Comparison of ENCODE assay signal across 22 mouse cellular contexts in the genomic region with DNA sequence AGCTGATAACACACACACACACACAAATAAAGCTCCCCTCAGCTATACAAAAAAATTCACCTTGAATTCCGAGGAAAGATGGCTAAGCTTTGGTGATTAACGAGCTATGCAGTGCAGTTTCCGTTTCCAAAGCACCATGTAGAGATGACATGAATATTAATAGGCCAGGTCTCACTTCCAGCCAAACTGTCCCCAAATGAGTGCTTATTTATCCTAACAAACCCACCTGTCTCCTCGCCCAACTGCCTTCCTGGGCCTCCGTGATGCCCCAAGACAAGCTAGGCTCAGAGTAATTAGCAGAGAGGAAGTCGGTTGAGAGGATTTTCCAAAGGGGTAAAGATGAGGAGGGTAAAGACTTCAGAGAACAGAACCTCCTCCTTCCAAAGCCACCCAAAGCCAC. TPM values are rescaled to one million over a fixed set of nuclear protein-coding genes. Genes with fewer than 3 reads are reported as not detected.
A peak's percentile ranks its signal among the peaks of the same experiment; 100 is the strongest.
DNase-seq lines count a peak whose midpoint lies in the region; ATAC-seq and TF ChIP-seq lines count a peak whose summit lies in the region.
"Had no signal": no experiment of that assay in that cellular context is flagged by ENCODE, and none has a peak within 500 bp of the region (broad histone marks: within the 10 kb centered on the region; RNA-seq: fewer than 3 reads in every experiment).

No protein-coding gene starts in this region.

- H3K36me3 ChIP-seq in forebrain, embryonic 10.5 days (replicated peaks) = peaks cover 7% of the 10 kb centered on the region; the same call in 1 of the 2 replicates
- H3K36me3 ChIP-seq in forebrain, embryonic 16.5 days (ENCODE audit: control insufficient read depth, insufficient read depth) = no peaks in the 10 kb centered on the region
- no peaks in the 10 kb centered on the region for H3K36me3 ChIP-seq in hindbrain, postnatal 0 days (ENCODE audit: insufficient read depth, low read length)
- peaks cover 7% of the 10 kb centered on the region; the same call in 1 of the 2 replicates for H3K36me3 ChIP-seq in hindbrain, embryonic 14.5 days (replicated peaks; ENCODE audit: control insufficient read depth, insufficient read depth)
- H3K36me3 ChIP-seq in midbrain, embryonic 14.5 days (ENCODE audit: control insufficient read depth, insufficient read depth, low read length) = peaks cover 9% of the 10 kb centered on the region
- H3K36me3 ChIP-seq in midbrain, embryonic 15.5 days (replicated peaks) = no peaks in the 10 kb centered on the region

- no peak for DNase-seq in forebrain, embryonic 10.5 days (ENCODE audit: extremely low spot score, low spot score)
- DNase-seq in hindbrain, postnatal 0 days (ENCODE audit: low spot score) = peak; percentile 22
- no peak for DNase-seq in hindbrain, embryonic 14.5 days (ENCODE audit: low spot score)
- DNase-seq in midbrain, embryonic 14.5 days = peak; percentile 32
- DNase-seq in embryo, embryonic 10.5 days (ENCODE audit: low spot score) = no peak
- DNase-seq: adrenal gland, postnatal 10 days; B cell, adult 2 months; cerebellum, adult 11-12 months; cerebellum, adult 9-10 months; cerebellum, postnatal 25 days; gastrocnemius, postnatal 10 days; heart, adult 18-20 months; heart, postnatal 10 days; heart, postnatal 4 days had no signal

- peak overlapping the region; percentile 74 for H3K27ac ChIP-seq in forebrain, embryonic 10.5 days
- no peak overlapping the region for H3K27ac ChIP-seq in forebrain, embryonic 16.5 days (ENCODE audit: low read length)
- H3K27ac ChIP-seq in hindbrain, postnatal 0 days = no peak overlapping the region
- no peak overlapping the region for H3K27ac ChIP-seq in hindbrain, embryonic 14.5 days
- H3K27ac ChIP-seq in midbrain, embryonic 14.5 days (replicated peaks; ENCODE audit: low read depth, low read length) = no peak overlapping the region
- no peak overlapping the region for H3K27ac ChIP-seq in midbrain, embryonic 15.5 days
- H3K27ac ChIP-seq: embryonic facial prominence, embryonic 13.5 days; heart, embryonic 10.5 days; hindbrain, embryonic 15.5 days had no signal

- H3K27me3 ChIP-seq in forebrain, embryonic 10.5 days (ENCODE audit: poor library complexity, severe bottlenecking) = no peaks in the 10 kb centered on the region
- no peaks in the 10 kb centered on the region for H3K27me3 ChIP-seq in forebrain, embryonic 16.5 days (replicated peaks; ENCODE audit: control insufficient read depth, insufficient read depth, low read length)
- no peaks in the 10 kb centered on the region for H3K27me3 ChIP-seq in hindbrain, postnatal 0 days (ENCODE audit: insufficient read depth, low read length)
- H3K27me3 ChIP-seq in hindbrain, embryonic 14.5 days (ENCODE audit: control insufficient read depth, insufficient read depth, low read length) = no peaks in the 10 kb centered on the region
- H3K27me3 ChIP-seq in midbrain, embryonic 14.5 days (ENCODE audit: control insufficient read depth, insufficient read depth, low read length) = 0 out of 2 replicates have a peak, but pooled peaks cover 3% of the 10 kb centered on the region
- peaks cover 3% of the 10 kb centered on the region; the same call in 1 of the 2 replicates for H3K27me3 ChIP-seq in midbrain, embryonic 15.5 days (replicated peaks)
- H3K27me3 ChIP-seq: embryonic facial prominence, embryonic 13.5 days; hindbrain, embryonic 15.5 days had no signal

- H3K4me1 ChIP-seq in forebrain, embryonic 10.5 days = peaks cover 73% of the 10 kb centered on the region
- H3K4me1 ChIP-seq in forebrain, embryonic 16.5 days (replicated peaks; ENCODE audit: control insufficient read depth, insufficient read depth, low read length) = peaks cover 10% of the 10 kb centered on the region
- no peaks in the 10 kb centered on the region for H3K4me1 ChIP-seq in hindbrain, postnatal 0 days (ENCODE audit: insufficient read depth, low read length)
- H3K4me1 ChIP-seq in hindbrain, embryonic 14.5 days (replicated peaks; ENCODE audit: control insufficient read depth, insufficient read depth, low read length) = peaks cover 14% of the 10 kb centered on the region
- peaks cover 19% of the 10 kb centered on the region; the same call in 1 of the 2 replicates for H3K4me1 ChIP-seq in midbrain, embryonic 14.5 days (ENCODE audit: control insufficient read depth, insufficient read depth, low read length)
- peaks cover 14% of the 10 kb centered on the region for H3K4me1 ChIP-seq in midbrain, embryonic 15.5 days
- H3K4me1 ChIP-seq: heart, embryonic 10.5 days had no signal

- no peak overlapping the region for H3K4me3 ChIP-seq in forebrain, embryonic 10.5 days
- no peak overlapping the region for H3K4me3 ChIP-seq in forebrain, embryonic 16.5 days (replicated peaks; ENCODE audit: low read length)
- H3K4me3 ChIP-seq in hindbrain, postnatal 0 days (ENCODE audit: low read length) = no peak overlapping the region
- no peak overlapping the region for H3K4me3 ChIP-seq in hindbrain, embryonic 14.5 days (replicated peaks; ENCODE audit: low read length)
- no peak overlapping the region for H3K4me3 ChIP-seq in midbrain, embryonic 14.5 days (replicated peaks; ENCODE audit: low read depth, low read length)
- H3K4me3 ChIP-seq in midbrain, embryonic 15.5 days = no peak overlapping the region
- H3K4me3 ChIP-seq: embryonic facial prominence, embryonic 13.5 days; heart, embryonic 10.5 days; hindbrain, embryonic 15.5 days had no signal

- no peak overlapping the region for H3K4me2 ChIP-seq in forebrain, embryonic 16.5 days (ENCODE audit: low read length)
- no peak overlapping the region for H3K4me2 ChIP-seq in hindbrain, postnatal 0 days (ENCODE audit: low read depth, low read length)
- H3K4me2 ChIP-seq in hindbrain, embryonic 14.5 days (replicated peaks) = no peak overlapping the region
- no peak overlapping the region for H3K4me2 ChIP-seq in midbrain, embryonic 14.5 days (ENCODE audit: low read length)
- no peak overlapping the region for H3K4me2 ChIP-seq in midbrain, embryonic 15.5 days
- H3K4me2 ChIP-seq: embryonic facial prominence, embryonic 13.5 days; hindbrain, embryonic 15.5 days had no signal

- 26% methylated on average over 6 of the region's 6 CpGs for WGBS in forebrain, embryonic 10.5 days
- WGBS in forebrain, embryonic 16.5 days = 12% methylated on average over 6 of the region's 6 CpGs
- 21% methylated on average over 6 of the region's 6 CpGs for WGBS in hindbrain, postnatal 0 days
- WGBS in hindbrain, embryonic 14.5 days = 20% methylated on average over 6 of the region's 6 CpGs
- WGBS in midbrain, embryonic 14.5 days = 12% methylated on average over 6 of the region's 6 CpGs
- WGBS in midbrain, embryonic 15.5 days = 15% methylated on average over 6 of the region's 6 CpGs

- TF ChIP-seq CTCF in hindbrain, postnatal 0 days (IDR thresholded peaks at IDR 0.05; ENCODE audit: low read depth) = no peak

- ATAC-seq in forebrain, embryonic 16.5 days = no peak
- no peak for ATAC-seq in hindbrain, postnatal 0 days
- ATAC-seq in hindbrain, embryonic 14.5 days (ENCODE audit: low FRiP score) = no peak
- ATAC-seq in midbrain, embryonic 14.5 days (ENCODE audit: low FRiP score, low TSS enrichment) = no peak
- ATAC-seq in midbrain, embryonic 15.5 days (replicated peaks) = no peak
- ATAC-seq: CD4-positive, CD25-positive, alpha-beta regulatory T cell, adult 4 months; inflammation-experienced regulatory T-cells, adult 6 months had no signal

- no peak overlapping the region for H3K9ac ChIP-seq in forebrain, embryonic 16.5 days (replicated peaks; ENCODE audit: low read depth, low read length)
- no peak overlapping the region for H3K9ac ChIP-seq in hindbrain, postnatal 0 days (replicated peaks; ENCODE audit: low read length)
- H3K9ac ChIP-seq in hindbrain, embryonic 14.5 days = no peak overlapping the region
- no peak overlapping the region for H3K9ac ChIP-seq in midbrain, embryonic 14.5 days (replicated peaks; ENCODE audit: low read length)
- H3K9ac ChIP-seq in midbrain, embryonic 15.5 days = no peak overlapping the region
- H3K9ac ChIP-seq: embryonic facial prominence, embryonic 13.5 days; hindbrain, embryonic 15.5 days had no signal

- no peaks in the 10 kb centered on the region for H3K9me3 ChIP-seq in forebrain, embryonic 10.5 days
- no peaks in the 10 kb centered on the region for H3K9me3 ChIP-seq in forebrain, embryonic 16.5 days (ENCODE audit: control insufficient read depth, low read length)
- no peaks in the 10 kb centered on the region for H3K9me3 ChIP-seq in hindbrain, postnatal 0 days (ENCODE audit: low read length)
- H3K9me3 ChIP-seq in hindbrain, embryonic 14.5 days (ENCODE audit: control insufficient read depth, low read length) = no peaks in the 10 kb centered on the region
- no peaks in the 10 kb centered on the region for H3K9me3 ChIP-seq in midbrain, embryonic 14.5 days (ENCODE audit: control insufficient read depth, low read length)
- no peaks in the 10 kb centered on the region for H3K9me3 ChIP-seq in midbrain, embryonic 15.5 days
- H3K9me3 ChIP-seq: embryonic facial prominence, embryonic 13.5 days; G1E; heart, embryonic 10.5 days; hindbrain, embryonic 15.5 days had no signal

RNA-seq across cellular contexts. Expression of a gene that starts 49.1 kb away (rescaled TPM):
- 52.4 and 53.3 TPM in 2 replicates for polyA plus RNA-seq in forebrain, embryonic 10.5 days (2016; fragmentation: Nextera tagmentation; extraction: Ambion mirVana)
- 86.3 and 95.4 TPM in 2 replicates for polyA plus RNA-seq in forebrain, embryonic 16.5 days (2015; fragmentation: Nextera tagmentation; extraction: Ambion mirVana)
- 47.2 and 48.0 TPM in 2 replicates for total RNA-seq in hindbrain, postnatal 0 days (2014; rRNA removed)
- 116 and 119 TPM in 2 replicates for polyA plus RNA-seq in hindbrain, postnatal 0 days (2015; fragmentation: Nextera tagmentation; extraction: Ambion mirVana)
- polyA plus RNA-seq in hindbrain, embryonic 14.5 days (2014; fragmentation: Nextera tagmentation; extraction: Ambion mirVana) = 104 and 108 TPM in 2 replicates
- 113 and 122 TPM in 2 replicates for polyA plus RNA-seq in midbrain, embryonic 14.5 days (2014; fragmentation: Nextera tagmentation; extraction: Ambion mirVana)
- 111 and 117 TPM in 2 replicates for polyA plus RNA-seq in midbrain, embryonic 15.5 days (2015; fragmentation: Nextera tagmentation; extraction: Ambion mirVana)

Comparison
In these comparisons a context has a peak if more than half of its experiments do, and no peak if none do; other contexts are left out.
1. DNase-seq: peak in hindbrain, postnatal 0 days (single experiment) and midbrain, embryonic 14.5 days (single experiment); none in forebrain, embryonic 10.5 days (single experiment), hindbrain, embryonic 14.5 days (single experiment) and embryo, embryonic 10.5 days (single experiment).